Mouse (Mus musculus): ENCODE measurements around the gene Ccdc47. TPM values are rescaled to one million over a fixed set of nuclear protein-coding genes. Genes with fewer than 3 reads are reported as not detected.

Gene Ccdc47
- polyA plus RNA-seq, 1 experiment from 2014 or later, result 53.5 TPM

- H3K36me3 ChIP-seq (ENCODE audit: control insufficient read depth, insufficient read depth, low read length), result no peaks in the 10 kb centered on the region
- no peak overlapping the region for H3K4me2 ChIP-seq (ENCODE audit: low read depth, severe bottlenecking)
- no peaks in the 10 kb centered on the region for H3K9me3 ChIP-seq (ENCODE audit: control insufficient read depth, low read length)
- no peaks in the 10 kb centered on the region for H3K4me1 ChIP-seq (ENCODE audit: control insufficient read depth, insufficient read depth, low read length)
- 68% methylated on average over 5 of the region's 5 CpGs for WGBS
- ATAC-seq (ENCODE audit: insufficient number of reproducible peaks, low FRiP score, low TSS enrichment, low read depth), result no peak
- no peak overlapping the region for H3K9ac ChIP-seq (ENCODE audit: low read length)
- DNase-seq (ENCODE audit: low spot score), result no peak
- H3K27ac ChIP-seq (replicated peaks; ENCODE audit: low read depth, low read length), result no peak overlapping the region
- H3K4me3 ChIP-seq (ENCODE audit: low read depth, low read length), result no peak overlapping the region
- no peaks in the 10 kb centered on the region for H3K27me3 ChIP-seq (ENCODE audit: control insufficient read depth, insufficient read depth, low read length)
Observed at GRCm38 (mm10) chr11:106178036-106178782, 37.9 kb downstream of the Ccdc47 start.

- Histone ChIP-seq H3K27me3 (ENCODE audit: control insufficient read depth, insufficient read depth, low read length) (no peaks in the 10 kb centered on the region), H3K4me1 (ENCODE audit: control insufficient read depth, insufficient read depth, low read length) (no peaks in the 10 kb centered on the region), H3K9me3 (ENCODE audit: control insufficient read depth, low read length) (no peaks in the 10 kb centered on the region), H3K27ac (replicated peaks; ENCODE audit: low read depth, low read length) (no peak overlapping the region), H3K36me3 (ENCODE audit: control insufficient read depth, insufficient read depth, low read length) (no peaks in the 10 kb centered on the region), H3K4me3 (ENCODE audit: low read depth, low read length) (no peak overlapping the region), H3K9ac (ENCODE audit: low read length) (no peak overlapping the region), H3K4me2 (ENCODE audit: low read depth, severe bottlenecking) (no peak overlapping the region)
- no peak for ATAC-seq (ENCODE audit: insufficient number of reproducible peaks, low FRiP score, low TSS enrichment, low read depth)
- DNase-seq (ENCODE audit: low spot score), result no peak
- 87% methylated on average over 5 of the region's 5 CpGs for WGBS
Observed at GRCm38 (mm10) chr11:106176372-106176771, 39.8 kb downstream of the Ccdc47 start.

GRCm38 (mm10) chr11:106175081-106175480, 41.1 kb downstream of the Ccdc47 start:
- WGBS, result 58% methylated on average over 3 of the region's 3 CpGs
- H3K27ac ChIP-seq (replicated peaks; ENCODE audit: low read depth, low read length), result no peak overlapping the region
- ATAC-seq (ENCODE audit: insufficient number of reproducible peaks, low FRiP score, low TSS enrichment, low read depth), result no peak

DNA sequence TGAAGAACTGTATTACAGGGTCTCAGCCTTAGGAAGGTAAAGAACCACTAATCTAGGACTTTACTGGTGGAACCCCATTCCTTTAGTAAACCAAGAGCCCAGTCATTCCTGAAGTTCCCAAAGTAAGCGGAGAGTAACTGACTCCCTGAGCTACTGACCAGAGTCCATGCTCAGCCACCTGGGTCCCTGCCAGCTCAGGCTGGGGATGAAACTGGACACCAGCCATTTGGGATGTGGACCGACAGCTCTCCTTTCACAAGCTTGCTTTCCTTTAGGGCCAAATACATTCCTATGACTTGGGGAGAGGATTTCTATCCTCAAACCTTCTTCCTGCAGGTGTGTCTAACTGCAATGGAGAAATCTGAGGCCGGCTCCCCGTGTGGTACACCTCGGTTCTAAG, 41.8 kb downstream of the Ccdc47 start:
- ATAC-seq (ENCODE audit: insufficient number of reproducible peaks, low FRiP score, low TSS enrichment, low read depth) (no peak), DNase-seq (ENCODE audit: low spot score) (no peak)
- Histone ChIP-seq H3K27me3 (ENCODE audit: control insufficient read depth, insufficient read depth, low read length) (no peaks in the 10 kb centered on the region), H3K36me3 (ENCODE audit: control insufficient read depth, insufficient read depth, low read length) (peaks cover 2% of the 10 kb centered on the region; the same call in 1 of the 2 replicates), H3K9me3 (ENCODE audit: control insufficient read depth, low read length) (no peaks in the 10 kb centered on the region), H3K27ac (replicated peaks; ENCODE audit: low read depth, low read length) (no peak overlapping the region), H3K4me3 (ENCODE audit: low read depth, low read length) (no peak overlapping the region), H3K9ac (ENCODE audit: low read length) (no peak overlapping the region), H3K4me1 (ENCODE audit: control insufficient read depth, insufficient read depth, low read length) (no peaks in the 10 kb centered on the region), H3K4me2 (ENCODE audit: low read depth, severe bottlenecking) (no peak overlapping the region)
- 82% methylated on average over 5 of the region's 5 CpGs for WGBS

More at GRCm38 (mm10) chr11:106175081-106175480, 41.1 kb downstream of the Ccdc47 start:
- no peak for DNase-seq (ENCODE audit: low spot score)
- Histone ChIP-seq H3K4me3 (ENCODE audit: low read depth, low read length) (no peak overlapping the region), H3K4me1 (ENCODE audit: control insufficient read depth, insufficient read depth, low read length) (no peaks in the 10 kb centered on the region), H3K4me2 (ENCODE audit: low read depth, severe bottlenecking) (no peak overlapping the region), H3K27me3 (ENCODE audit: control insufficient read depth, insufficient read depth, low read length) (no peaks in the 10 kb centered on the region), H3K9me3 (ENCODE audit: control insufficient read depth, low read length) (no peaks in the 10 kb centered on the region), H3K9ac (ENCODE audit: low read length) (no peak overlapping the region), H3K36me3 (ENCODE audit: control insufficient read depth, insufficient read depth, low read length) (peaks cover 2% of the 10 kb centered on the region; the same call in 1 of the 2 replicates)

- no peak overlapping the region for H3K4me2 ChIP-seq (ENCODE audit: low read depth, severe bottlenecking)
- no peak overlapping the region for H3K4me3 ChIP-seq (ENCODE audit: low read depth, low read length)
- no peaks in the 10 kb centered on the region for H3K4me1 ChIP-seq (ENCODE audit: control insufficient read depth, insufficient read depth, low read length)
- no peaks in the 10 kb centered on the region for H3K9me3 ChIP-seq (ENCODE audit: control insufficient read depth, low read length)
- WGBS, result 98% methylated on average over 2 of the region's 2 CpGs
- no peak for ATAC-seq (ENCODE audit: insufficient number of reproducible peaks, low FRiP score, low TSS enrichment, low read depth)
- H3K27ac ChIP-seq (replicated peaks; ENCODE audit: low read depth, low read length), result no peak overlapping the region
- H3K36me3 ChIP-seq (ENCODE audit: control insufficient read depth, insufficient read depth, low read length), result peaks cover 2% of the 10 kb centered on the region; the same call in 1 of the 2 replicates
- no peaks in the 10 kb centered on the region for H3K27me3 ChIP-seq (ENCODE audit: control insufficient read depth, insufficient read depth, low read length)
- DNase-seq (ENCODE audit: low spot score), result no peak
- no peak overlapping the region for H3K9ac ChIP-seq (ENCODE audit: low read length)
Observed at GRCm38 (mm10) chr11:106173228-106173627, 42.9 kb downstream of the Ccdc47 start.

- no peaks in the 10 kb centered on the region for H3K27me3 ChIP-seq (ENCODE audit: control insufficient read depth, insufficient read depth, low read length)
- no peak overlapping the region for H3K9ac ChIP-seq (ENCODE audit: low read length)
- no peak overlapping the region for H3K4me3 ChIP-seq (ENCODE audit: low read depth, low read length)
- DNase-seq (ENCODE audit: low spot score), result no peak
- H3K27ac ChIP-seq (replicated peaks; ENCODE audit: low read depth, low read length), result no peak overlapping the region
- no peak overlapping the region for H3K4me2 ChIP-seq (ENCODE audit: low read depth, severe bottlenecking)
- no peak for ATAC-seq (ENCODE audit: insufficient number of reproducible peaks, low FRiP score, low TSS enrichment, low read depth)
- peaks cover 7% of the 10 kb centered on the region for H3K36me3 ChIP-seq (ENCODE audit: control insufficient read depth, insufficient read depth, low read length)
- 79% methylated on average over 7 of the region's 7 CpGs for WGBS
- no peaks in the 10 kb centered on the region for H3K9me3 ChIP-seq (ENCODE audit: control insufficient read depth, low read length)
- H3K4me1 ChIP-seq (ENCODE audit: control insufficient read depth, insufficient read depth, low read length), result no peaks in the 10 kb centered on the region
Observed at GRCm38 (mm10) chr11:106170807-106171206, 45.3 kb downstream of the Ccdc47 start.

DNA sequence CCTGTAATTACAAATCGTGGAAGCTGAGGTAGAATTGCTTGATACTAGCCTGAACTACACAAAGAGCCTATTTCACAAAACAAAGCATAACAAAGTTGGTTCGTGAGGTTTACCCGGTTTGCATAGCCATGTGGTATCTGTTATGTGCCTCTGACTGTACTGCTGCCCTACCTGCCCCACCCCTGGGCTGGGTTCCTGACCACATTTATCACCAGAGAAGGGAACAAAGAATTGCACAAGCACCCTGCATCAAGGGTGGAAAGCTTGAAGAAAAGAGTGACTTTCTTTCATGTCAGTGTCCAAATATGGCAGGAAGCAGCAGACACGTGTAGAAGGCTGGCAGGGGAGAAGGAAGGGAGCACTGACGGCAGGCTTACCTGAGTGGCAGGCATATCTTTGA, 48.7 kb downstream of the Ccdc47 start:
- DNase-seq (ENCODE audit: low spot score), result no peak
- no peaks in the 10 kb centered on the region for H3K4me1 ChIP-seq (ENCODE audit: control insufficient read depth, insufficient read depth, low read length)
- H3K27ac ChIP-seq (replicated peaks; ENCODE audit: low read depth, low read length), result no peak overlapping the region
- H3K4me2 ChIP-seq (ENCODE audit: low read depth, severe bottlenecking), result no peak overlapping the region
- H3K9ac ChIP-seq (ENCODE audit: low read length), result no peak overlapping the region
- no peak overlapping the region for H3K4me3 ChIP-seq (ENCODE audit: low read depth, low read length)
- H3K27me3 ChIP-seq (ENCODE audit: control insufficient read depth, insufficient read depth, low read length), result no peaks in the 10 kb centered on the region
- no peaks in the 10 kb centered on the region for H3K9me3 ChIP-seq (ENCODE audit: control insufficient read depth, low read length)
- 86% methylated on average over 5 of the region's 5 CpGs for WGBS
- no peak for ATAC-seq (ENCODE audit: insufficient number of reproducible peaks, low FRiP score, low TSS enrichment, low read depth)
- H3K36me3 ChIP-seq (ENCODE audit: control insufficient read depth, insufficient read depth, low read length), result peaks cover 12% of the 10 kb centered on the region

DNA sequence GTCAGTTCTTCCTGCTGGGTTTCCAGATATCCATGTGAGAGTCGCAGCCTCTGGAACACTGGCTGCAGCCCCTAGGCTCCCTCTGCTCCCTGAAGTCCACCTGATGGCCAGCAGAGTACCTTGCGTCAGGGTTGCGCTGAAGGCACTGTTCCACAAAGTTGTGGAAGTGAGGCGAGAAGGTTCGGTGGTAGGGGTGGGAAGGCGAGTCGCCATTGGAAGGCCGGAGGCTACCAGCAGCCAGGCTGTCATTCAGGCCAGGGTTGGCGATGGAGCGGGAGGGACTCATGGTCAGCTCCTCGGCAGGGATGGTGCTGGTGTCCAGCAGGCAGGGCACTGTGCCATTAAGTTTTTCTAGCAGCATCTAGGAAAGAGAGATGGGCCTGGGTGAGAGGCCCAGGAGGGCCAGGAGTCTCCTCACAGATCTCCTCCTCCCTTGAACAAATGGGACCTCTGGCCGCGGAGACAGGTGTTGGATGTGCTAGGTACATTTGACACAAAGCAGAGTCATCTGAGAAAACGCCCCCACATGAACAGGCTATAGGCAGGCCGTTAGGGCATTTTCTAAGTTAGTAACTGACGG, 51.5 kb downstream of the Ccdc47 start:
- H3K27ac ChIP-seq (replicated peaks; ENCODE audit: low read depth, low read length), result no peak overlapping the region
- no peak overlapping the region for H3K4me2 ChIP-seq (ENCODE audit: low read depth, severe bottlenecking)
- H3K36me3 ChIP-seq (ENCODE audit: control insufficient read depth, insufficient read depth, low read length), result peaks cover 10% of the 10 kb centered on the region
- no peaks in the 10 kb centered on the region for H3K9me3 ChIP-seq (ENCODE audit: control insufficient read depth, low read length)
- ATAC-seq (ENCODE audit: insufficient number of reproducible peaks, low FRiP score, low TSS enrichment, low read depth) (no peak), DNase-seq (ENCODE audit: low spot score) (no peak)
- no peak overlapping the region for H3K4me3 ChIP-seq (ENCODE audit: low read depth, low read length)
- peaks cover 8% of the 10 kb centered on the region for H3K4me1 ChIP-seq (ENCODE audit: control insufficient read depth, insufficient read depth, low read length)
- no peak overlapping the region for H3K9ac ChIP-seq (ENCODE audit: low read length)
- WGBS, result 88% methylated on average over 16 of the region's 16 CpGs
- H3K27me3 ChIP-seq (ENCODE audit: control insufficient read depth, insufficient read depth, low read length), result no peaks in the 10 kb centered on the region
